Mouse (Mus musculus) MEL (cell line): Measurements from ENCODE around the gene E130114P18Rik. TPM values are rescaled to one million over a fixed set of nuclear protein-coding genes. Genes with fewer than 3 reads are reported as not detected.

Experiments used
- DNase-seq: peaks from one replicate; pipeline ENCODE4 v3.0.0; 2011; ENCODE audit warnings: low read depth, low spot score
- H3K27ac ChIP-seq: 2 replicates; pipeline ENCODE4 v1.5.1; 2012; ENCODE audit warnings: low read depth, mild to moderate bottlenecking, control low read depth, low read length, moderate library complexity; ENCODE audit not compliant: control insufficient read depth
- H3K27me3 ChIP-seq, 2 experiments: fragments of 150-350 bp in 1 of 2; sonication (generic) in 1 of 2; 2 replicates each; pipeline ENCODE4 v1.6.1; 2012; ENCODE audit warnings: low read length in 2 of 2, mild to moderate bottlenecking in 2 of 2, improper control_type of control experiment in 1 of 2, moderate library complexity in 1 of 2; ENCODE audit not compliant: insufficient read depth in 2 of 2, control insufficient read depth in 1 of 2
- H3K36me3 ChIP-seq, 2 experiments: 2 replicates each; pipeline ENCODE4 v1.6.1; 2012 to 2014; ENCODE audit warnings: low read length in 2 of 2, improper control_type of control experiment in 1 of 2, inconsistent platforms in 1 of 2, mild to moderate bottlenecking in 1 of 2; ENCODE audit not compliant: insufficient read depth in 2 of 2, control insufficient read depth in 1 of 2
- H3K4me1 ChIP-seq, 2 experiments: fragments of 150-350 bp in 1 of 2; sonication (generic) in 1 of 2; 2 replicates each; pipeline ENCODE4 v1.6.1; 2012; ENCODE audit warnings: low read length in 2 of 2, improper control_type of control experiment in 1 of 2, mild to moderate bottlenecking in 1 of 2; ENCODE audit not compliant: insufficient read depth in 2 of 2, control insufficient read depth in 1 of 2
- H3K4me3 ChIP-seq, 2 experiments: fragments of 150-350 bp in 1 of 2; sonication (generic) in 1 of 2; 2 replicates each; pipeline ENCODE4 v1.5.1; 2012; ENCODE audit warnings: low read depth in 2 of 2, low read length in 2 of 2, mild to moderate bottlenecking in 2 of 2, moderate library complexity in 2 of 2, control low read depth in 1 of 2, improper control_type of control experiment in 1 of 2; ENCODE audit not compliant: control insufficient read depth in 1 of 2, insufficient read depth in 1 of 2
- H3K79me2 ChIP-seq: 2 replicates; pipeline ENCODE4 v1.6.1; 2012; ENCODE audit warnings: mild to moderate bottlenecking, low read length, moderate library complexity; ENCODE audit not compliant: control insufficient read depth, poor library complexity, insufficient read depth
- H3K9ac ChIP-seq: 2 replicates; pipeline ENCODE4 v1.6.1; 2012; ENCODE audit warnings: low read depth, mild to moderate bottlenecking, control low read depth, low read length, moderate library complexity; ENCODE audit not compliant: control insufficient read depth, poor library complexity, severe bottlenecking
- H3K9me3 ChIP-seq: fragments of 150-350 bp; sonication (generic); replicated peaks from 2 replicates; pipeline ENCODE4 v1.6.1; 2012; ENCODE audit warnings: mild to moderate bottlenecking, low read length, improper control_type of control experiment, moderate library complexity; ENCODE audit not compliant: insufficient read depth
- CHD1 ChIP-seq: IDR thresholded peaks from 2 replicates; pipeline ENCODE4 v1.6.1; 2012; ENCODE audit warnings: low read depth, mild to moderate bottlenecking, inconsistent platforms, low read length, improper control_type of control experiment
- E2F4 ChIP-seq: IDR thresholded peaks from 2 replicates; pipeline ENCODE4 v1.6.1; 2011; ENCODE audit warnings: low read depth, low read length, improper control_type of control experiment, borderline replicate concordance
- ELF1 ChIP-seq: IDR thresholded peaks from 2 replicates; pipeline ENCODE4 v1.6.1; 2014; ENCODE audit warnings: low read depth, mild to moderate bottlenecking, inconsistent platforms, low read length, improper control_type of control experiment, moderate library complexity
- GABPA ChIP-seq: IDR thresholded peaks from 2 replicates; pipeline ENCODE4 v1.6.1; 2012; ENCODE audit warnings: low read depth, mild to moderate bottlenecking, inconsistent platforms, low read length, improper control_type of control experiment, moderate library complexity
- GATA1 ChIP-seq: IDR thresholded peaks from 2 replicates; pipeline ENCODE4 v1.6.1; 2011; ENCODE audit warnings: low read depth, low read length, improper control_type of control experiment
- HCFC1 ChIP-seq: IDR thresholded peaks from 2 replicates; pipeline ENCODE4 v1.6.1; 2012; ENCODE audit warnings: low read depth, mild to moderate bottlenecking, inconsistent platforms, low read length, improper control_type of control experiment, moderate library complexity
- MAFK ChIP-seq: IDR thresholded peaks from 2 replicates; pipeline ENCODE4 v1.6.1; 2011; ENCODE audit warnings: low read depth, mild to moderate bottlenecking, low read length, improper control_type of control experiment, borderline replicate concordance
- MAZ ChIP-seq: IDR thresholded peaks from 2 replicates; pipeline ENCODE4 v1.6.1; 2012; ENCODE audit warnings: low read depth, mild to moderate bottlenecking, inconsistent platforms, low read length, improper control_type of control experiment
- MXI1 ChIP-seq: IDR thresholded peaks from 2 replicates; pipeline ENCODE4 v1.6.1; 2011; ENCODE audit warnings: mild to moderate bottlenecking, low read depth, low read length, improper control_type of control experiment
- NRF1 ChIP-seq: IDR thresholded peaks from 2 replicates; pipeline ENCODE4 v1.6.1; 2014; ENCODE audit warnings: low read depth, mild to moderate bottlenecking, inconsistent platforms, low read length, improper control_type of control experiment, moderate library complexity; ENCODE audit not compliant: poor library complexity, insufficient read depth, severe bottlenecking
- POLR2A ChIP-seq, 2 experiments: IDR thresholded peaks; 2 replicates each; pipeline ENCODE4 v1.6.1; 2011 to 2012; ENCODE audit warnings: low read length in 2 of 2, mild to moderate bottlenecking in 2 of 2, control low read depth in 1 of 2, improper control_type of control experiment in 1 of 2, low read depth in 1 of 2, moderate library complexity in 1 of 2; ENCODE audit not compliant: control insufficient read depth in 1 of 2, insufficient read depth in 1 of 2, poor library complexity in 1 of 2
- POLR2AphosphoS2 ChIP-seq: IDR thresholded peaks from 2 replicates; pipeline ENCODE4 v1.6.1; 2011; ENCODE audit warnings: low read length, improper control_type of control experiment
- POLR2AphosphoS5 ChIP-seq: IDR thresholded peaks from 2 replicates; pipeline ENCODE4 v1.6.1; 2012; ENCODE audit warnings: low read depth, borderline replicate concordance, mild to moderate bottlenecking, inconsistent platforms, low read length, moderate library complexity, mixed read lengths
- RCOR1 ChIP-seq: IDR thresholded peaks from 2 replicates; pipeline ENCODE4 v1.6.1; 2012; ENCODE audit warnings: low read depth, mild to moderate bottlenecking, inconsistent platforms, low read length, improper control_type of control experiment
- SIN3A ChIP-seq: IDR thresholded peaks from 2 replicates; pipeline ENCODE4 v1.6.1; 2012; ENCODE audit warnings: low read length, improper control_type of control experiment, inconsistent platforms
- SMC3 ChIP-seq: IDR thresholded peaks from 2 replicates; pipeline ENCODE4 v1.6.1; 2011; ENCODE audit warnings: low read depth, low read length, improper control_type of control experiment
- TCF12 ChIP-seq: IDR thresholded peaks from 2 replicates; pipeline ENCODE4 v1.6.1; 2014; ENCODE audit warnings: low read depth, mild to moderate bottlenecking, inconsistent platforms, low read length, improper control_type of control experiment, moderate library complexity
- UBTF ChIP-seq: IDR thresholded peaks from 2 replicates; pipeline ENCODE4 v1.6.1; 2012; ENCODE audit warnings: low read depth, mild to moderate bottlenecking, inconsistent platforms, low read length, improper control_type of control experiment, moderate library complexity, borderline replicate concordance; ENCODE audit not compliant: insufficient read depth
- USF1 ChIP-seq: IDR thresholded peaks from 2 replicates; pipeline ENCODE4 v1.6.1; 2014; ENCODE audit warnings: low read depth, mild to moderate bottlenecking, inconsistent platforms, low read length, improper control_type of control experiment, moderate library complexity
- USF2 ChIP-seq, 2 experiments: IDR thresholded peaks; 2 replicates each; pipeline ENCODE4 v1.6.1; 2011 to 2012; ENCODE audit warnings: improper control_type of control experiment in 2 of 2, low read length in 2 of 2, borderline replicate concordance in 1 of 2, inconsistent platforms in 1 of 2, low read depth in 1 of 2, mild to moderate bottlenecking in 1 of 2; ENCODE audit not compliant: insufficient read depth in 1 of 2
- ZKSCAN1 ChIP-seq: IDR thresholded peaks from 2 replicates; pipeline ENCODE4 v1.6.1; 2012; ENCODE audit warnings: low read depth, mild to moderate bottlenecking, inconsistent platforms, low read length, improper control_type of control experiment, moderate library complexity
- polyA plus RNA-seq, 2 experiments: library from polyadenylated mRNA; stranded (reverse) in 1 of 2; unstranded in 1 of 2; fragments of >175 nt in 1 of 2; fragments of >200 nt in 1 of 2; gene quantifications; 2 replicates each; pipeline versions ENCODE4 v1.2.1 to v1.2.4; 2012; ENCODE audit warnings: low replicate concordance in 2 of 2, low read depth in 1 of 2; ENCODE audit not compliant: insufficient read length in 2 of 2, insufficient read depth in 1 of 2, missing spikeins in 1 of 2
- total RNA-seq: library from RNA; depleted of rRNA; stranded (reverse); fragments of 300-350 nt; gene quantifications from 2 replicates; pipeline ENCODE4 v1.2.3, GENCODE M21; 2012

The E130114P18Rik gene
- total and polyA plus RNA-seq, 3 experiments: not detected

DNA sequence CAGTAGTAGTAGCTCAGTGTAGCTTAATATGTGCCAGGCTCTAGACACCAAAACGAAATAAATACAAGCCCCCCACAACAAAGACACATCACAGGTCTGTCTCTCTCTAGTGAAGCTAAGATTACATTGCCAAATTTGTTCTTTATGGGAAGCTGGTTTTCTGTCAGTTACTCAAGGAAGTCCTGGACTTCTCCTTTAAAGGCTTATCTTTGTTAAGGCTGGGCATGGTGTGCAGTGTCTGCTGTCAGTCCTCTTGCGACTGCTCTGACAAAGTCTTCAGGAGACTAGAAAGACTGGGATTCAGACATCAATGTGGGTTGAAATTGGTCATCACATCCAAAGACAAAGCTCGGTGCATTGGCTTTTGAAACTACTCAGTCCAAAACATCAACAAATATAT is 31.0 kb upstream of the E130114P18Rik start (continued):
- TF ChIP-seq UBTF (no peak), TCF12 (peak; percentile 72), GATA1 (peak; percentile 83), MXI1 (peak; percentile 34; the same call in 1 of the 2 replicates)
- TF ChIP-seq, all 39 proteins: peak for 15

DNA sequence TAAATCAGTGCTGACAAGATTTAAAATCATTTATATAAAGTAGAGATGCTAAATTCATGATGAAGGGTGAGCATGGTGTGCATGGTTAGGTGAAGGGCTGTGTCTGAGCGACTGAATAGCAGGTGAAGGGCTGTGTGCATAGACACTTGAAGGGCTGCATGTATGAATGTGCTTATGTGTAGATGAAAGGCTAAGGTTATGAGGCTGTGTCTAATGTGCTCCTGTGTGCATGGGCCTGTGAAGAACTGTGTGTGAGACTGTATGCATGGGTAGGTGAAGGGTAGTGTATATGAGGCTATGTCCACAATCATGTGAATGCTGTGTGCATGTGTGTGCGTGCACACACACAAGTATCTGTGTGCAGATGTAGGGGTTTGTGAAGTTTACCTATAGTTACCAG is 29.0 kb upstream of the E130114P18Rik start:
- no peak overlapping the region for H3K4me3 ChIP-seq
- no peak for DNase-seq
- TF ChIP-seq RCOR1 (peak; percentile 42; the same call in 1 of the 2 replicates), GATA1 (no peak)
- TF ChIP-seq, all 39 proteins: peak for 1
- peaks cover 35% of the 10 kb centered on the region for H3K79me2 ChIP-seq
- H3K27ac ChIP-seq: no peak overlapping the region
- H3K9me3 ChIP-seq: no peaks in the 10 kb centered on the region
- no peak overlapping the region for H3K9ac ChIP-seq
- peaks cover 31 to 50% of the 10 kb centered on the region in 2 experiments for H3K4me1 ChIP-seq
- H3K36me3 ChIP-seq: peaks cover 26 to 67% of the 10 kb centered on the region in 2 experiments
- H3K27me3 ChIP-seq: no peaks in the 10 kb centered on the region

DNA sequence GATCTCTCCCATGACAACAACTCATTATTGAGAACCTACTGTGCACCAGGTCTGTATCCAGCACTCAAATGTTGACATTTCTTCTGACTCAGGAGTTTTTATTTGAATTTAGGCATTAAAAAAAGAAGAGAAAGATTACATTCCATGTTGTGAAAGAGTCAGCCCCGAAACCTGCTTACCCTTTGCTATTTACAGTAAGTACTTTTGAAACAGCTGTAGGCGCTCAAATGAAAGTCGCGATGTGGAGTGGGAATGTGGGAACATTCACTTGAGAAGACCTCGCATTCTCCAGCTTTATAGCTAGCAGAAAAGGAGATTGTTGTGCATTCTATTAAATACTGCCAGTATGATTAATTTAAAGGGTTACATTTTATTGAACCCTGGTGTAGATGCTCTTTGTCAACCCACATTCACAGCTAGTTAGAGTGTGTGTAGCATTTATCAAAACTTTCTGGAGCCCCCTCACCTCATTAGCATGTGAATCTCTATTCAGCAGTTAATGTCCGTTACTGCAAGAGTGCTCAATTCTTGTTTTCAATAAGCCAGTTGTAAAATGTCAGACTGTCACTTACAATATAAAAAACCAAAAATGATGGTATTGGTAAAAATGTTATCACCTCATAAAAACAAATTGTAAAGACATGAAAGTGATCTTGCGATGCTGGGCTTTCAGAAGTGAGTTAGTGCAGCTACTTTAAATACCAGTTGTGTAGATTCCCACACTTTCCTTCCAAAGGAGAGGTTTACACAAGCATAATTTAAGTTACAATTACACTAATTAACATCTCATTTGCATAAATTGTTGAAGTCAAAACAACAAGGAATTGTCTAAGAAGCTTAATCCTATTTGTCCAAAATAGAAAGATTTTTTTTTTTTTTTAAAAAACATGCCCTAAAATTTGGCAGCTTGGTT is 28.3 kb upstream of the E130114P18Rik start:
- Histone ChIP-seq H3K4me3 (no peak overlapping the region), H3K27ac (peak overlapping the region; percentile 25; the same call in 1 of the 2 replicates), H3K27me3 (no peaks in the 10 kb centered on the region), H3K9ac (no peak overlapping the region), H3K79me2 (peaks cover 38% of the 10 kb centered on the region), H3K36me3 (peaks cover 33 to 68% of the 10 kb centered on the region in 2 experiments), H3K9me3 (no peaks in the 10 kb centered on the region), H3K4me1 (peaks cover 30 to 47% of the 10 kb centered on the region in 2 experiments)
- no peak for TF ChIP-seq POLR2AphosphoS2
- no peak for TF ChIP-seq MAZ
- no peak for TF ChIP-seq CHD1
- TF ChIP-seq HCFC1: no peak
- no peak for TF ChIP-seq USF2 (IDR thresholded peaks at IDR 0.05; ENCODE audit: borderline replicate concordance in 1 of 2, insufficient read depth in 1 of 2, low read depth in 1 of 2, low read length in 2 of 2)
- TF ChIP-seq NRF1: no peak
- no peak for TF ChIP-seq UBTF
- TF ChIP-seq GABPA: no peak
- TF ChIP-seq ZKSCAN1: no peak
- TF ChIP-seq GATA1: no peak
- TF ChIP-seq SMC3: no peak
- TF ChIP-seq POLR2A (IDR thresholded peaks at IDR 0.05; ENCODE audit: control insufficient read depth in 1 of 2, insufficient read depth in 1 of 2, low read depth in 1 of 2, low read length in 2 of 2, poor library complexity in 1 of 2): no peak
- TF ChIP-seq RCOR1: no peak
- no peak for TF ChIP-seq POLR2AphosphoS5
- no peak for TF ChIP-seq USF1
- no peak for TF ChIP-seq ELF1
- TF ChIP-seq E2F4: no peak
- TF ChIP-seq SIN3A: no peak
- TF ChIP-seq MAFK: no peak
- no peak for DNase-seq
